Mouse (Mus musculus) forebrain, postnatal 0 days (tissue): ENCODE measurements around the gene Wdr64. TPM values are rescaled to one million over a fixed set of nuclear protein-coding genes. Genes with fewer than 3 reads are reported as not detected.

Experiments
- ATAC-seq: fragments of 200-750 bp; cut with Nextera tagmentation; 2 replicates; pipeline ENCODE4 v1.8.0; 2017; ENCODE audit warnings: mild to moderate bottlenecking, moderate library complexity
- DNase-seq: peaks from one replicate; pipeline ENCODE4 v3.0.0-alpha.2; 2015
- H3K27ac ChIP-seq: fragments of 300-500 bp; sonication (generic); 2 replicates; pipeline ENCODE4 v1.5.1; 2014; ENCODE audit warnings: low read depth, mild to moderate bottlenecking, antibody characterized with exemption, low read length, moderate library complexity, mixed read lengths
- H3K27me3 ChIP-seq: fragments of 300-500 bp; sonication (generic); 2 replicates; pipeline ENCODE4 v1.6.1; 2014; ENCODE audit warnings: mild to moderate bottlenecking, low read length, mixed read lengths; ENCODE audit not compliant: insufficient read depth
- H3K36me3 ChIP-seq: fragments of 300-500 bp; sonication (generic); 2 replicates; pipeline ENCODE4 v1.6.1; 2014; ENCODE audit warnings: mild to moderate bottlenecking, moderate library complexity; ENCODE audit not compliant: insufficient read depth
- H3K4me1 ChIP-seq: fragments of 300-500 bp; sonication (generic); 2 replicates; pipeline ENCODE4 v1.6.1; 2014; ENCODE audit warnings: antibody characterized with exemption; ENCODE audit not compliant: insufficient read depth
- H3K4me2 ChIP-seq: fragments of 300-500 bp; sonication (generic); 2 replicates; pipeline ENCODE4 v1.6.1; 2014; ENCODE audit warnings: low read depth, mild to moderate bottlenecking, moderate library complexity
- H3K4me3 ChIP-seq: fragments of 300-500 bp; sonication (generic); 2 replicates; pipeline ENCODE4 v1.5.1; 2014; ENCODE audit warnings: low read depth, low read length, mixed read lengths
- H3K9ac ChIP-seq: fragments of 300-500 bp; sonication (generic); 2 replicates; pipeline ENCODE4 v1.6.1; 2014; ENCODE audit warnings: mild to moderate bottlenecking
- H3K9me3 ChIP-seq: fragments of 300-500 bp; sonication (generic); 2 replicates; pipeline ENCODE4 v1.6.1; 2016; ENCODE audit warnings: low read length
- CTCF ChIP-seq: sonication (generic); IDR thresholded peaks from 2 replicates; pipeline ENCODE4 v1.5.1; 2016; ENCODE audit warnings: antibody characterized with exemption, control low read depth, low read depth
- WGBS: fragments of 180-500 bp; shearing (Covaris S2); extraction: QIAGEN DNeasy Blood & Tissue Kit; methylation state at CpG from one replicate; pipeline ENCODE4 v1.1.7; 2014; 5-methylcytosine and 5-hydroxymethylcytosine counted together
- polyA plus RNA-seq: library from polyadenylated mRNA; unstranded; fragments of >200 nt; fragmentation: Nextera tagmentation; extraction: Ambion mirVana; gene quantifications from 2 replicates; pipeline ENCODE4 v1.2.1, GENCODE M21; 2015
- total RNA-seq: library from RNA; depleted of rRNA; stranded (reverse); fragments of >200 nt; gene quantifications from 2 replicates; pipeline ENCODE4 v1.2.3, GENCODE M21; 2014; rRNA removed

Gene Wdr64
- not detected in 2 replicates for total RNA-seq
- not detected in 2 replicates for polyA plus RNA-seq

GRCm38 (mm10) chr1:175698293-175698692 is at the start of gene Wdr64:
TSS of gene Wdr64 (plus strand) at chr1:175698593.
- no peak for TF ChIP-seq CTCF
- Histone ChIP-seq H3K9me3 (no peaks in the 10 kb centered on the region), H3K9ac (no peak within 1 kb of the TSS), H3K36me3 (no peaks in the 10 kb centered on the region), H3K4me1 (no peaks in the 10 kb centered on the region), H3K4me3 (no peak within 1 kb of the TSS), H3K27me3 (no peaks in the 10 kb centered on the region), H3K4me2 (no peak within 1 kb of the TSS), H3K27ac (no peak within 1 kb of the TSS)
- DNase-seq, result no peak
- 77% methylated on average over 1 of the region's 1 CpGs for WGBS
- no peak for ATAC-seq

- Histone ChIP-seq H3K9ac (no peak overlapping the region), H3K4me3 (no peak overlapping the region), H3K4me2 (no peak overlapping the region), H3K4me1 (no peaks in the 10 kb centered on the region), H3K27ac (no peak overlapping the region), H3K27me3 (no peaks in the 10 kb centered on the region), H3K9me3 (no peaks in the 10 kb centered on the region), H3K36me3 (no peaks in the 10 kb centered on the region)
- DNase-seq (no peak), ATAC-seq (no peak)
- no peak for TF ChIP-seq CTCF
- 96% methylated on average over 4 of the region's 4 CpGs for whole genome bisulfite sequencing
Observed at GRCm38 (mm10) chr1:175648615-175649014, 49.8 kb upstream of the Wdr64 start.

GRCm38 (mm10) chr1:175659900-175660299 is 38.5 kb upstream of the Wdr64 start:
- Histone ChIP-seq H3K36me3 (no peaks in the 10 kb centered on the region), H3K4me1 (no peaks in the 10 kb centered on the region), H3K9ac (no peak overlapping the region), H3K27ac (no peak overlapping the region), H3K4me2 (no peak overlapping the region), H3K4me3 (no peak overlapping the region), H3K27me3 (no peaks in the 10 kb centered on the region), H3K9me3 (no peaks in the 10 kb centered on the region)
- ATAC-seq (no peak), DNase-seq (no peak)
- WGBS, result 91% methylated on average over 4 of the region's 4 CpGs
- no peak for TF ChIP-seq CTCF

DNA sequence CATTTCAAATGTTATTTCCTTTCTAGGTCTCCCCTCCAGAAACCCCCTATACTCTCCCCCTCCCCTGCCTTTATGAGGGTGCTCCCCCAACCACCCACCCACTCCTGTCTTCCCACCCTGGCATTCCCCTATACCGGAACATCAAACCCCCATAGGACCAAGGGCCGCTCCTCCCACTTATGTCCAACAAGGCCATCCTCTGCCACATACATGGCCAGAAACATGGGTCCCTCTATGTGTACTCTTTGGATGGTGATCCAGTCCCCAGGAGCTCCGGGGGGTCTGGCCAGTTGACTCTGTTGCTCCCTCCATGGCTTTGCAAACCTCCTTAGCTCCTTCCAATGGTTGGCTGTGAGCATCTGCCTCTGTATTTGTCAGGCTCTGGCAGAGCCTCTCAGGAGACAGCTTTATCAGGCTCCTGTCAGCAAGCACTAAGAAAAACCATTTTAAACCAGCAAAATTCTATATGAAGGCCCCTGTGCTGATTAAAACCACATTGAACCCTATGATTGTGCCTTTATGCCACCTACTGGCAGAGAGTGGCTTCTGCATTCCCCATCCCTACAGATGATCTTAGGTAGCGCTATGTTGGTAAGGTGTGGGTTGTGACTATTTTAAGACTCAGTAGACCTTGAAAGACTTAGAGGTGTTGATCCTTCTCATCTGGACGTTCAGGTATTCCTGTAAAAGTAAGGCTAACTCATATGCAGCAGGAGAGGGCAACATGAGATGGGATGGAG is 29.6 kb upstream of the Wdr64 start:
- no peak overlapping the region for H3K4me3 ChIP-seq
- peak; percentile 50 for DNase-seq
- no peak overlapping the region for H3K9ac ChIP-seq
- no peaks in the 10 kb centered on the region for H3K9me3 ChIP-seq
- no peaks in the 10 kb centered on the region for H3K4me1 ChIP-seq
- no peak overlapping the region for H3K4me2 ChIP-seq
- no peaks in the 10 kb centered on the region for H3K36me3 ChIP-seq
- WGBS, result 85% methylated on average over 5 of the region's 5 CpGs
- no peak overlapping the region for H3K27ac ChIP-seq
- TF ChIP-seq CTCF, result peak; percentile 79
- H3K27me3 ChIP-seq, result no peaks in the 10 kb centered on the region
- peak; percentile 72; the same call in 1 of the 2 replicates for ATAC-seq

GRCm38 (mm10) chr1:175669456-175669855 is 28.9 kb upstream of the Wdr64 start:
- no peak for TF ChIP-seq CTCF
- H3K4me1 ChIP-seq, result no peaks in the 10 kb centered on the region
- 82% methylated on average over 3 of the region's 3 CpGs for WGBS
- no peak for DNase-seq
- H3K9ac ChIP-seq, result no peak overlapping the region
- no peaks in the 10 kb centered on the region for H3K27me3 ChIP-seq
- no peak for ATAC-seq
- no peak overlapping the region for H3K4me3 ChIP-seq
- no peak overlapping the region for H3K4me2 ChIP-seq
- no peaks in the 10 kb centered on the region for H3K9me3 ChIP-seq
- H3K27ac ChIP-seq, result no peak overlapping the region
- H3K36me3 ChIP-seq, result no peaks in the 10 kb centered on the region

GRCm38 (mm10) chr1:175670042-175670441 is 28.4 kb upstream of the Wdr64 start:
- no peaks in the 10 kb centered on the region for H3K9me3 ChIP-seq
- WGBS, result 46% methylated on average over 7 of the region's 7 CpGs
- H3K27me3 ChIP-seq, result no peaks in the 10 kb centered on the region
- H3K9ac ChIP-seq, result no peak overlapping the region
- H3K27ac ChIP-seq, result no peak overlapping the region
- ATAC-seq (no peak), DNase-seq (no peak)
- no peaks in the 10 kb centered on the region for H3K36me3 ChIP-seq
- no peaks in the 10 kb centered on the region for H3K4me1 ChIP-seq
- no peak for TF ChIP-seq CTCF
- H3K4me3 ChIP-seq, result no peak overlapping the region
- no peak overlapping the region for H3K4me2 ChIP-seq

DNA sequence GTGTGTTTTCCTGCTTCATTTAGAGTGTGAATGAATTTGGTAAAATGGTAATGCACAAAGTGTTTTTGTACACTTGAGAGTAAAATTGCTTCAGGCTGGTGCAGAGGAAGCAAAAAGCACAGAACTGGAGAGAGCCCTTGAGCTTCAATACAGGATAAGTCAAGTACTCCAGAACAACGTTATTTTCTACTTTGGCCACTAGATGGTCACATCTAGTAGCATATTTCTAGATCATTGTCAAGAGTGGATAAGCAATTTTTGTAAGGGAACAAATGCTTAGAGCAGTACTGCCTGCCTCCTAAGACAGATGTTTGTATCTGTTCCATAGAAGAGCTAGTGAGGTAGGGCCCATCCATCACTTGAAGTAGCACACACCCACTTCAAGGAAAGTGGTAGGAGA is 26.8 kb upstream of the Wdr64 start:
- DNase-seq (no peak), ATAC-seq (no peak; the same call in 1 of the 2 replicates)
- WGBS, result 40% methylated on average over 1 of the region's 1 CpGs

More for the DNA sequence above, 26.8 kb upstream of the Wdr64 start:
- Histone ChIP-seq H3K27ac (no peak overlapping the region), H3K4me1 (no peaks in the 10 kb centered on the region), H3K36me3 (no peaks in the 10 kb centered on the region), H3K9me3 (no peaks in the 10 kb centered on the region), H3K9ac (no peak overlapping the region), H3K4me2 (no peak overlapping the region), H3K4me3 (no peak overlapping the region), H3K27me3 (no peaks in the 10 kb centered on the region)
- peak; percentile 61 for TF ChIP-seq CTCF
